Comparison of ENCODE assay signal across 12 mouse cellular contexts in genomic region chr2:73659041-73659440, GRCm38 (mm10).
A peak's percentile ranks its signal among the peaks of the same experiment; 100 is the strongest.
DNase-seq lines count a peak whose midpoint lies in the region; ATAC-seq and TF ChIP-seq lines count a peak whose summit lies in the region.
"Had no signal": no experiment of that assay in that cellular context is flagged by ENCODE, and none has a peak within 500 bp of the region (broad histone marks: within the 10 kb centered on the region; RNA-seq: fewer than 3 reads in every experiment).

No protein-coding gene starts in this region.

- peak; percentile 58 for DNase-seq in heart, adult 11 months
- DNase-seq in heart, adult 18-20 months = no peak
- no peak for DNase-seq in lung, adult 2 months
- no peak for DNase-seq in lung, postnatal 36 days
- DNase-seq in testis, postnatal 10 days (ENCODE audit: low spot score) = no peak
- no peak for DNase-seq in gastrocnemius, postnatal 4 days (ENCODE audit: low spot score in 2 of 2)
- DNase-seq: kidney, adult 11 months; kidney, postnatal 4 days had no signal

- H3K4me2 ChIP-seq in hindbrain, embryonic 16.5 days (ENCODE audit: low read length) = peak overlapping the region; percentile 52
- H3K4me2 ChIP-seq in neural tube, embryonic 15.5 days = peak overlapping the region; percentile 62; the same call in 1 of the 2 replicates

- 71% methylated on average over 8 of the region's 8 CpGs for WGBS in lung, adult 2 months
- WGBS in hindbrain, embryonic 16.5 days = 49% methylated on average over 8 of the region's 8 CpGs
- 55% methylated on average over 8 of the region's 8 CpGs for WGBS in neural tube, embryonic 15.5 days

- H3K36me3 ChIP-seq in hindbrain, embryonic 16.5 days (ENCODE audit: control insufficient read depth, insufficient read depth, low read length) = no peaks in the 10 kb centered on the region
- H3K36me3 ChIP-seq in neural tube, embryonic 15.5 days = no peaks in the 10 kb centered on the region

- H3K4me1 ChIP-seq in lung, adult 2 months (ENCODE audit: control insufficient read depth, insufficient read depth, low read length) = peaks cover 4% of the 10 kb centered on the region
- peaks cover 22% of the 10 kb centered on the region for H3K4me1 ChIP-seq in hindbrain, embryonic 16.5 days (ENCODE audit: control insufficient read depth, insufficient read depth, low read depth, low read length)
- peaks cover 27% of the 10 kb centered on the region for H3K4me1 ChIP-seq in neural tube, embryonic 15.5 days

- no peak for TF ChIP-seq POLR2A in lung, adult 2 months (IDR thresholded peaks at IDR 0.05; ENCODE audit: borderline replicate concordance, extremely low read depth, low read depth, low read length)

- no peaks in the 10 kb centered on the region for H3K9me3 ChIP-seq in hindbrain, embryonic 16.5 days (ENCODE audit: control insufficient read depth, low read length)
- no peaks in the 10 kb centered on the region for H3K9me3 ChIP-seq in neural tube, embryonic 15.5 days (replicated peaks)
- H3K9me3 ChIP-seq: megakaryocyte, embryonic 14.5 days had no signal

- no peak for ATAC-seq in hindbrain, embryonic 16.5 days
- ATAC-seq in neural tube, embryonic 15.5 days (ENCODE audit: low FRiP score) = no peak
- ATAC-seq: CD4-positive, CD25-positive, alpha-beta regulatory T cell, adult 4 months had no signal

- no peak overlapping the region for H3K27ac ChIP-seq in hindbrain, embryonic 16.5 days (ENCODE audit: low read depth, low read length)
- H3K27ac ChIP-seq in neural tube, embryonic 15.5 days (replicated peaks) = no peak overlapping the region

- TF ChIP-seq CTCF in lung, adult 2 months (IDR thresholded peaks at IDR 0.05; ENCODE audit: insufficient read depth, low read length) = no peak

- no peak overlapping the region for H3K9ac ChIP-seq in hindbrain, embryonic 16.5 days (ENCODE audit: low read depth, low read length)
- H3K9ac ChIP-seq in neural tube, embryonic 15.5 days (replicated peaks) = peak overlapping the region; percentile 1; the same call in 1 of the 2 replicates

- H3K27me3 ChIP-seq in hindbrain, embryonic 16.5 days (replicated peaks; ENCODE audit: control insufficient read depth, insufficient read depth, low read length) = no peaks in the 10 kb centered on the region
- no peaks in the 10 kb centered on the region for H3K27me3 ChIP-seq in neural tube, embryonic 15.5 days (replicated peaks)

- peak overlapping the region; percentile 46 for H3K4me3 ChIP-seq in lung, adult 2 months (replicated peaks; ENCODE audit: extremely low read depth, low read depth, low read length)
- H3K4me3 ChIP-seq in hindbrain, embryonic 16.5 days (ENCODE audit: low read length) = peak overlapping the region; percentile 10; the same call in 1 of the 2 replicates
- 0 out of 2 replicates have a peak overlapping the region, but pooled peaks have one; percentile 5 for H3K4me3 ChIP-seq in neural tube, embryonic 15.5 days (replicated peaks)
- H3K4me3 ChIP-seq: megakaryocyte, embryonic 14.5 days had no signal
